Mouse (Mus musculus): Measurements from ENCODE around the gene E330021D16Rik.
"Not testable (repeated sequence)": the region's sequence is repeated elsewhere in the genome, so short reads cannot be mapped to it uniquely, and the experiment has no call there.

E330021D16Rik gene

GRCm38 (mm10) chr6:136415133-136415775 is at the start of gene E330021D16Rik:
E330021D16Rik (minus strand) TSS chr6:136415569.
- in situ Hi-C loops (cut with MboI; ENCODE audit: low pct_unique_long_range_greater_than_20kb in 1 of 2, low sequenced_read_pairs in 2 of 2, unreplicated experiment in 1 of 2) = no loop called here

DNA sequence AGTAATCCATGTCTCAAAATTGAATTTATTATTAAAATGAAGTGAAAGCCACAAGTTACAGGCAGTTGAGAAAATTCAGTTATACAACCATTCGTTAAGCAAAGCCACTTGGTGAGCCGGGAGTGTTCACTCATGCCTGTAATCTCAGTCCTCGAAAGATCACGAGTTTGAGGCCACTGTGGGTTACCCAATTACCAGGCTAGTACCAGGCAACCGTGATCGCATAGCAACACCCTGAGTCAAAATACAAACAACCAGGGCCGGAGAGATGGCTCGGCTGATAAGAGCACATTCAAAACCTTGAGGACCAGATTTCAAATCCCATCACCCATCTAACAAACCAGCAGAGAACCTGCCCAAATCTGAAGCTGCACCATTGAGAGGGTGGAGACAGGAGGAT is 49.7 kb upstream of the E330021D16Rik start:
- in situ Hi-C loops (cut with MboI; ENCODE audit: low pct_unique_long_range_greater_than_20kb in 1 of 2, low sequenced_read_pairs in 2 of 2, unreplicated experiment in 1 of 2) = loop anchor here (5.0 to 10.0 kb wide), 2 partner anchors 70 to 82 kb away; no protein-coding TSS in a partner anchor

DNA sequence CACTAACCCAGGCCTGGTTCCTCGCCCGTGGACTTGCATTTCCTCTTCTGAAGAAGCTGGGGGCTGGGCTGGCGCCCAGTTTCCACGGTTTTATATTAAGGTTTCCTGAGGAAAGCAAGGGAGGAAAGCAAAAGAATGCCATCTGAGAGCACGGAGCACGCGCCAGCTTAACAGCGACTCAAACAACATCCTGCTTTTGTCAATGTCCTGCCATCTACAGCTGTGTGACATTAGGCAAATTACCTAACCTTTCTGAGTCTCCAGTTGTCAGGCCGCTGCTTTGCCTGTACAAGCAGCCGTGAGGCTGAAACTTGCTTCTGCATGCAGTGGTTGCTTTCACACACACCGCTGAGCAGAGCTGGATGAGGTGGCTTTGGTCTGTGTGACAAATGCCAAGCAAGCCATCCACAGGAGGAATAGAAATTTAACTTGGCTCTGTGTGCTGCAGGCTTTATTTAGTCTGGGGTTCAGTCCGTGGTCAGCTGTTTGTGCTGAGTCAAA is 48.8 kb upstream of the E330021D16Rik start:
- in situ Hi-C loops (cut with MboI; ENCODE audit: low pct_unique_long_range_greater_than_20kb in 1 of 2, low sequenced_read_pairs in 2 of 2, unreplicated experiment in 1 of 2) = loop anchor here in 1 of 2 experiments (10.0 kb wide), 1 partner anchor 71 kb away; no protein-coding TSS in a partner anchor

- in situ Hi-C loops (cut with MboI; ENCODE audit: low pct_unique_long_range_greater_than_20kb in 1 of 2, low sequenced_read_pairs in 2 of 2, unreplicated experiment in 1 of 2) = loop anchor here in 1 of 2 experiments (10.0 kb wide), 1 partner anchor 71 kb away; no protein-coding TSS in a partner anchor
Measured at GRCm38 (mm10) chr6:136463491-136463890, 48.1 kb upstream of the E330021D16Rik start.

- in situ Hi-C loops (cut with MboI; ENCODE audit: low pct_unique_long_range_greater_than_20kb in 1 of 2, low sequenced_read_pairs in 2 of 2, unreplicated experiment in 1 of 2) = no loop called here
Measured at GRCm38 (mm10) chr6:136459156-136459555, 43.8 kb upstream of the E330021D16Rik start.

DNA sequence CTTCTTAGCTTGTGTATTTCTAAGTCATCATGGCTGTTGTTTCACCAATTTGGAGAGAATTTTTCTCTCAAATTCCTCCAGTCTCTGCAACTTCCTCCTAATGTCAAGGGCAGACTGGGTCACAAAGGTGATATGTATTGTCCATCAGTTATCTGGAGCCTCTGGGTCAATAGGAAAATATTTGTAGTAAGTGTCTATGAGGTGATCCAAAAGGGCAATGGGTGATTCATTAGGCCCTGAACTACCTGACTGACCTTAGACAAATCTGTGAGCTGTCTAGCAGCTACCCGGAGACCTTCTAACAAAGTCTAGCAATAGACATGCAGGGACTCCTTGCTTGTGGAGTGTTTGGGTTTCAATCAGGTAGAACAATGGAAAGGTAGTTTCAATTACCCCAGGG is 40.9 kb upstream of the E330021D16Rik start:
- in situ Hi-C loops (cut with MboI; ENCODE audit: low pct_unique_long_range_greater_than_20kb in 1 of 2, low sequenced_read_pairs in 2 of 2, unreplicated experiment in 1 of 2) = no loop called here

GRCm38 (mm10) chr6:136455696-136456095 is 40.3 kb upstream of the E330021D16Rik start:
- in situ Hi-C loops (cut with MboI; ENCODE audit: low pct_unique_long_range_greater_than_20kb in 1 of 2, low sequenced_read_pairs in 2 of 2, unreplicated experiment in 1 of 2) = no loop called here

GRCm38 (mm10) chr6:136452623-136453022 is 37.3 kb upstream of the E330021D16Rik start:
- in situ Hi-C loops (cut with MboI; ENCODE audit: low pct_unique_long_range_greater_than_20kb in 1 of 2, low sequenced_read_pairs in 2 of 2, unreplicated experiment in 1 of 2) = no loop called here

DNA sequence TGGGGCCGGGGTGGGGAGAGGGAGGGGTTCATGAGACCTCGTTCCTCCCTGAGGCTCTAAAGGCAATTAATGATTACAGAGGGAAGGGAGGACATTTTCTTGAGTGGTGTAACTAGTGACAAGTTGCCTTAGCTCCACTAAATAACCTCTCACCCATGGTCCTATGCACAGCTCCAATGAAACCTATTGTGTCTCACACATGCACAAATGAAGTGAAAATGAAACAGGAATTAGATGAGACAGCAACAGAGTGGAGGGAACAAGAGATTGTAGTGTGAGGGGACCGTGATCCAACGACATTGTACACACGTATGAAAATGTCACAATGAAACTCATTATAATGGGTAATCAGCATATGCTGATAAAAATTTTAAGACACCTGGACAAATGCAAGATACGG is 35.5 kb upstream of the E330021D16Rik start:
- in situ Hi-C loops (cut with MboI; ENCODE audit: low pct_unique_long_range_greater_than_20kb in 1 of 2, low sequenced_read_pairs in 2 of 2, unreplicated experiment in 1 of 2) = no loop called here

DNA sequence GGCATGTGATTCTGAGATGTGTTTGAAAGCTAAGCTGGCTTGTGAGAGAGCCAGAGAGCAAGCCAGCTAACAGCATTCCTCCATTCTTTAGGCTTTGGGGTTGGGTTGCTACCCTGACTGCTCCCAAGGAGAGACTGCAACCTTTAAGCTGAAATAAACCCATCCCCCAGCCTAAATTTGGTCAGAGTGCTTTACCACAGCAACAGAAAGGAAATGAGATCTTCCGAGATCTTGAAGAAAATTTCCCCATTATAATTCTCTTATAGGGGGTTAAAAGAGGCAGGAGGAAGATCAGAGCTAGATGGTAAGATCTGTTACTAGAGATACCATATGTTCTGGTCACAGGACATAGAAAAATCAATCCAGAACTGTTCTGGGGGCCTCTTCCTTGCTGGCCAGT is 34.6 kb upstream of the E330021D16Rik start:
- in situ Hi-C loops (cut with MboI; ENCODE audit: low pct_unique_long_range_greater_than_20kb in 1 of 2, low sequenced_read_pairs in 2 of 2, unreplicated experiment in 1 of 2) = no loop called here

DNA sequence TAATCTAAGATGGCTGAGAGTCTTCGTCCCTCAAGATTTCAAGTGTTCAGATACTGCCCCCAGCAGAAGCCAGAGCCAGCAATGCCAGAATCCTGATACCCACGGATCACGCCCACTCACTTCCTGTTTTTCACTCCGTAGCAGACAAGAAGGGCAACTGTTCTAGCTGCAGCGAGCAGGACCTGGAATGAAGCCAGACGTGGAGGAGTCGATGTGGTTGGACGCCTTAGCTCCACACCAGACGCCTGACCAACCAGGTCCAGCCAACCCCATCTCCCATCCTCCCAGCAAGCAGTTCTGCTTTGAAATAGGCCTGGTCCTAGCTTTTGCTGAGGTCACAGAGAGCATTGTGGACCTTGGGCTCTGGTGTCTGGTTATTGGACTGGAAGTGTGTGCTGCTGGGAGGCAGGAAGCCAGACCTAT is 33.9 kb upstream of the E330021D16Rik start:
- in situ Hi-C loops (cut with MboI; ENCODE audit: low pct_unique_long_range_greater_than_20kb in 1 of 2, low sequenced_read_pairs in 2 of 2, unreplicated experiment in 1 of 2) = no loop called here

- in situ Hi-C loops (cut with MboI; ENCODE audit: low pct_unique_long_range_greater_than_20kb in 1 of 2, low sequenced_read_pairs in 2 of 2, unreplicated experiment in 1 of 2) = not testable (repeated sequence)
Measured at GRCm38 (mm10) chr6:136439205-136439604, 23.8 kb upstream of the E330021D16Rik start.

DNA sequence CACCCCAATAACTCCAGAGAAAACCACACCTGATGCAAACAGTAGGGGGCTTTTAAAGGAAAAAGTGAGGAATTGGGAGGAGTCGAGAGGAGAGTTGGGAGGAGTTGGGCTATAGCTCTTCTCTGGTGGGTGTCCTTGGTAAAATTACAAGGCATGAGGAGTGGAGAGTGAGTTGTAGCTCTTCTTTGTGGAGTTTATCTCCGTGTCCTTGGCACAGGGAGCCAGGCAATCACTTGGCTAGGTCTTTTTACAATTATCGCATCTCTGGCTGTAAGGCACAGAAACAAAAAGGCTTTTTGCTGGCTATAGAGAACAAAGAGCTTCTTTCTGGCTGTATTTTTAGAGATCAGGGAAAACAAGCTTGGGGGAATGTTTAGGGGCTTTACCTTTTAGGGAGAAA is 20.8 kb upstream of the E330021D16Rik start:
- in situ Hi-C loops (cut with MboI; ENCODE audit: low pct_unique_long_range_greater_than_20kb in 1 of 2, low sequenced_read_pairs in 2 of 2, unreplicated experiment in 1 of 2) = not testable (repeated sequence)

GRCm38 (mm10) chr6:136433573-136433972 is 18.2 kb upstream of the E330021D16Rik start:
- in situ Hi-C loops (cut with MboI; ENCODE audit: low pct_unique_long_range_greater_than_20kb in 1 of 2, low sequenced_read_pairs in 2 of 2, unreplicated experiment in 1 of 2) = no loop called here

GRCm38 (mm10) chr6:136431896-136432248 is 16.5 kb upstream of the E330021D16Rik start:
- in situ Hi-C loops (cut with MboI; ENCODE audit: low pct_unique_long_range_greater_than_20kb in 1 of 2, low sequenced_read_pairs in 2 of 2, unreplicated experiment in 1 of 2) = no loop called here

DNA sequence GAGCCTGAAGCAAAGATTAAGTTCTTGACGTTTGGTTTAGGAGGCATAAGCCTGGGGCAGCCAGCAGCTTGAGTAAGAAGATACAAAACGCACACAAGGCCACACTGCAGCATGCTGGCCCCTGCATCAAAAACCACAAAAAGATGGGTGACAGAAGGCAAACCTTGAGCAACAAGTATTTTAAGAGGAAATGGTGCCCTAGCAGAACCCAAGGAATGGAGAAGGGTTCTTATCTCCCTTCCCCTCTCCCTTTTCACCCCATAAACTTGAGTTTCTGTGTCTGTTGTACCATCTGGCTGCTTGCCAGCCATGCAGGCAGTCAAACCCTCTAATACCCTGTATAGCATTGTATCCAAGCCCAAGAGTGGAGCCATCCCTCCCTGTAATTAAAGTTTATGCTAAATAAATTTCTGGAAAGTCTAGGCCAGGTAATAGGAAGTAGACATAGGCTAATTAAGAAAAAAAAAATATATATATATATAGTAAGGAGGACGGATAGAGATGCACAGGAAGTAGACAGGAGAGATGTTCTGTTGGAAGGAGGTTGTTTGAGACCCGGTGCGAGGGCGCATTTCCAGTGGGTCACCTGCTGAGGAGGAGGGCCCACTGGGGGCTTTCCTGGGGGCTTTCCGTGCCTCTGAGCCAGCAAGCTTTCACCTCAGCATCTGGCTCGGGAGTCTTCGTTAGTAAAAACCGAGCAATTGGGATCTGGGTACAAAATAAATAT is 16.0 kb upstream of the E330021D16Rik start:
- in situ Hi-C loops (cut with MboI; ENCODE audit: low pct_unique_long_range_greater_than_20kb in 1 of 2, low sequenced_read_pairs in 2 of 2, unreplicated experiment in 1 of 2) = no loop called here

DNA sequence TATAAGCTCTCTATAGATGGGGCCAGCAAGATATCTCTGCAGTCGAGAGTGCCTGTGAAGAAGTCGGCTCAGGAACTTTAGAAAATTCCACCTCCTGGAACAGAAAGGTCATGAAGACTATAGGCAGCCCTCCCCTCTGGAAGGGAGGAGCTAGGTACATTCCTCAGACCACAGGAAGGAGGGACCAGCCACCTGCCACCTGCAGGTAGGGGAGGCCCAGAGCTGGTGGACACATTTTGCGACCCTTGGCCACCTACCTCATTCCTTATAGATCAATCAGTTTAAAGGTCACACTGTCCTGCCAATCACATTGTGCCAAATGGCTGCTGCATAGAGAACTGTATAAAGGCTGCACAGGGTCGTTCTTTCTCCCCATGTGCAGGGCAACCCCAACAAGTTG is 14.1 kb upstream of the E330021D16Rik start:
- in situ Hi-C loops (cut with MboI; ENCODE audit: low pct_unique_long_range_greater_than_20kb in 1 of 2, low sequenced_read_pairs in 2 of 2, unreplicated experiment in 1 of 2) = loop anchor here in 1 of 2 experiments (5.0 kb wide), 1 partner anchor 128 kb away; no protein-coding TSS in a partner anchor

GRCm38 (mm10) chr6:136428412-136428811 is 13.0 kb upstream of the E330021D16Rik start:
- in situ Hi-C loops (cut with MboI; ENCODE audit: low pct_unique_long_range_greater_than_20kb in 1 of 2, low sequenced_read_pairs in 2 of 2, unreplicated experiment in 1 of 2) = loop anchor here in 1 of 2 experiments (5.0 kb wide), 1 partner anchor 129 kb away; no protein-coding TSS in a partner anchor

GRCm38 (mm10) chr6:136427240-136427639 is 11.9 kb upstream of the E330021D16Rik start:
- in situ Hi-C loops (cut with MboI; ENCODE audit: low pct_unique_long_range_greater_than_20kb in 1 of 2, low sequenced_read_pairs in 2 of 2, unreplicated experiment in 1 of 2) = loop anchor here in 1 of 2 experiments (5.0 kb wide), 1 partner anchor 130 kb away; no protein-coding TSS in a partner anchor
